Mouse (Mus musculus) neural tube, embryonic 10.5 days (tissue): ENCODE measurements around the gene Pogk.
A peak's percentile ranks its signal among the peaks of the same experiment; 100 is the strongest.

Experiments
- DNase-seq: peaks from one replicate; pipeline ENCODE4 v3.0.0-alpha.2; 2017; ENCODE audit warnings: low spot score; ENCODE audit errors: extremely low spot score

The Pogk gene

DNA sequence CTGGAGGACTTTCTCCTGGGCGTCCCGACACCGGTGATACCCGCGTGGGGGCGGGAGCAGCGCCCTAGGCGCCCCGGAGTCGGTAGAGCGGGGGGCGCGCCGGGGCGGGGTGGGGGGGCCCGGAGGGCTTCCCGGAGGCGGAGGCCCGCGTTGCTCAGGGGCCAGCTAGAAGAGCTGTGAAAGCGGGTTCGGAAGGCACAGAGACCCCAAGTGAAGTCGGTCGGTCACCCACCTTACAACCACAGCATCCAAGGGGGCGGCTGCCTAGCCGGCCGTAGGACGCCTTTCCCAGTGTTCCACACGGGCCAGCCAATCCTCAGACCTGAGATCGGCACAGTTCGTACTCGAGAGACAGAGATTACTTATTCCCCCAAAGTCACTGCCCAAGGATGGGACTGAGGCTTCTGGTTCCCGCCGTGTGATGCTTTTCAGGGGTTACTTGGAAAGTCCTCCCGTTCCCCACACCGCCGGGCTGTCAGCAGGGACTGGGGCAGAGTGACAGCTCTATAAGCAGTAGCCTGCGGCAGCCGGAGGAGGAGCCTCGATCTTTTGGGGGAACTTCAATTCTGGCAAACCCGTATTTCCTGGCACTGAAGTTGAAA is 29.9 kb downstream of the Pogk start:
- DNase-seq = peak; percentile 76

DNA sequence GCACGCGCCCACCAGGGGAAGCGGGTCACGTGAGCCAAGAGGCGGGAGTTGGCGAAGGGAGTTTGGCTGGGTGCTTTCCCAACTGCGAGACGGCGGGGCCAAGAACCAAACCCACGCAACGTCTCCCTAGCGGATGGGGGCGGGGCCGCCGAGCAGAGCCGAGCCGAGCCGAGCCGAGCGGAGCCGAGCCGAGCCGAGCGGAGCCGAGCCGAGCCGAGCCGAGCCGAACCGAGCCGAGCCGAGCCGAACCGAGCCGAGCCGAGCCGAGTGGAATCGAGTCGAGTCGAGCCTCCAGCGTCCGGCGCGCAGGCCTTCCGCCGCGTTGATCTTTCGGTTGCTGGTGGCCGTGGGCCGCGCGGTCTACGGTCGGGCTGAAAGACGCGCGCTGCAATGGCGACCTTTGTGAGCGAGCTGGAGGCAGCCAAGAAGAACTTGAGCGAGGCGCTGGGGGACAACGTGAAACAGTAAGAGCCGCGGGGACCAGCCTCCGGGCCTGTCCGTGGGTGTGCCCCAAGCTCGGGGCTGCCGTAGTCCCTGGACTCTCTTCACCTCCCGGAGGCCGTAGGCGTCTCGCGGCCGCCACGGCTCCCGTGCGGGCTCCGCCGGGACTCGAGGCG is 30.5 kb downstream of the Pogk start, which contains the start of gene Tada1:
Gene Tada1, plus strand, starts transcription at position 85 of the 617 bp plus-strand sequence.
- DNase-seq = peak; percentile 99

DNA sequence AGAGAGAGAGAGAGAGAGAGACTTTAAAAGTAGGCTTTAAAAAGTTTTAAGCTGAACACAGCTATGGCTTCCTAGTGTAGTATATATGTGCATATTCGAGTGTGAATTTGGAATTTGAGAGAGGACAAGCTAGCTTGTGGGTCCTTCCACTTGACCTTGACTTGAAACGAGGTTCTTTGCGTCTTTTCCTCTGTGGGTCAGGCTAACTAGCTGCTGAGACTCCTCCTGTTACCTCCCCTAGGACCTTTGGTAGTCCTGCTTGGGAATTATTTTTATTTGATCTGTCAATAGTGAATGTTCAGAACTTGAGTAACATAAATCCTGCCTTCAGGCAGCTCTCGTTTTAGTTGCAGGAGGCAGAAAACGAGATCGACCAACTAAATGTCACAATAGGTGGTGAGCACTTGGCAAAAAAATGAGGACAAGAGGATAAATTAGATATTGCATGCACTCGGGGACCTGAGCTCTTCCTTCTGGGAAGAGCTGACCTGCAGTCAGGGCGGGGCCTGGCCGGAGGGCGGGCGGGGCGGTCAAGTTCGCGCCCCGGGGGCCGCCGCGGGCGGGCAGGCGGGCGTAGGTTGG is 31.1 kb downstream of the Pogk start:
- DNase-seq = no peak

DNA sequence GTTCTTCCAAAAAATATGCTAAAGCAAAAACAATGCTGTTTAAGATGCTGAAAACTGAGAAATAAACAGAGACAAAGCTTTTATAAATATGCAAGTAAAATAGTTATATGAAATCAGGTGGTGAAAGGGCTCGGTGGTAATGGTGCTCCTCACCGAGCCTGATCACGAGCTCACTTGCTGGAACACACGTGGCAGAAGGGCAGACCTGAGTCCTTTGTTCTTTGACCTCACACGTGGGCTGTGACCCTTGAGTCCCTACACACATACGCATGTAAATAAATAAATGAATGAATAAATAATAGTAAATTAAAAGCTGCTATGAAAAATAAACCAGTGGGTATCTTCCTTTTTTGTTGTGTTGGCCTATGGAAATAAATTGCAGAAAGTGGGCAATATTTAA is 32.5 kb downstream of the Pogk start:
- no peak for DNase-seq

DNA sequence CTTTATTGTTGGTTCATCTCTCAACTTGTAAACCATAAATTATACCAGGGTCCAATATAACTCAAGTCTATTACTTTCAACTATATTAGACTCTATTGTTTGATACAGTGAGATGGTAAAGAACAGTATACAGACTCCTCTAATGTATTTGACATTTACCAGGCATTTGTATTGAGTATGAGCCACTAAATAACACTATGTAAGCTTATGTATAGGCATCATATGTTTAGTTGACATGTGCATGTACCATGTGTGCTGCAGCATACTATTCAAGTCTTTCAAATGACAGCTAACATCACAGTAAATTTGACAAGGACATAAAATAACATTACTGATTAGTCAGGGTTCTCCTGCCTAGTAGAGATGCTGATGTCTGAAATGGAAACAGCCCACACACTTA is 46.5 kb downstream of the Pogk start:
- DNase-seq = no peak

DNA sequence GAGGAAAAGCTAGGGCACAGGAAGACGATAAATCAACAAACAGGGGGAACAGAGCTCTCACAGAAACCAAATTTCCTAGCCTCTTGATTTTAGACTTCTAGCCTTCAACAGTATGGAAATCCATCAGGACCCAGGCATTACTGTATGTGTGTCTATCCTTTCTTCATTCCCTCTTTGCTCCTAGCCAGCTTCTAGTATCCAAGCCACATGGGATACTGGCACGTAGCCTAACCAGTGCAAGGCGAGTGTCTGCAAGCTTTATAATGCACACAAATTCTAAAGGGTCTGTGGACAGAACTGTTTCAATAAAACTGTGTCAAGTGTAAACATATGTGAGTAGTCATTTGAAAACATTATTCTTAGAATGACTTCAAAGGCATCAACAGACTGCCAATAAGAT is 47.0 kb downstream of the Pogk start:
- DNase-seq = no peak

DNA sequence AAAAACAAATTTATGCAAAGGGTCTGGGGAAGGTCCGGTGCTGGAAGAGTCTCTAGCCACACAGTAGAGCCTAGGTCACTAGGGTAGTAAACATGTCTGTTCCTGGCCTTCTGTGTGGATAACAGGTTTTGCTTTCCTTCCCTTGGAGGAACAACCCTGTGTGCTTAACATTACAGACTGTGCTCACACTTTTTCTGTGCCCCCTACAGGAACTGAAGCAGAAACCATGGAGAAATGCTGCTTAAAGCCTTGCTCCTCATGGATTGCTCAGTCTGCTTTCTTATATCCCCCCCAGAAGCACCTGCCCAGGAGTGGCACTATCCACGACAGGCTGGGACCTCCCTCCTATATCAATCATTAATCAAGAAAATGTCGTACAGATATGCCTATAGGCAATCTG is 47.8 kb downstream of the Pogk start:
- no peak for DNase-seq

DNA sequence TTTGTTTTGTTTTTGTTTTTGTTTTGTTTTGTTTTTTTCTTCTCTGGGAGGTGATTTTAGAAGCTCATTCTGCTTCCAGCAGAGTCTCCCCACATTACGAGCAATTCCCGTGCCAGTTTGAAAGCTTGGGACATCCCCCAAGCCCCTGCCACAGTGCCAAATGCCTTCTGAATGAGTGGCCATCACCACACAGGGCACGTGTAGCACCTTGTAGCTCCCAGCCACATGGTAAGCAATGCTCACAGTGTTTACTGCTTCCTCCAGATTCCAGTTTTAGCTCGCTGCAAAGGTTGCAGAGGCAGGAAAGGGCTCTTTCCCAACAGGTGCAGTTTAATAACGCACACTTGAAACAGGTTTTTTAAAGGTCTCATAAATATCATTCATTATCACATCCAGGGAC is 48.8 kb downstream of the Pogk start:
- DNase-seq = no peak

DNA sequence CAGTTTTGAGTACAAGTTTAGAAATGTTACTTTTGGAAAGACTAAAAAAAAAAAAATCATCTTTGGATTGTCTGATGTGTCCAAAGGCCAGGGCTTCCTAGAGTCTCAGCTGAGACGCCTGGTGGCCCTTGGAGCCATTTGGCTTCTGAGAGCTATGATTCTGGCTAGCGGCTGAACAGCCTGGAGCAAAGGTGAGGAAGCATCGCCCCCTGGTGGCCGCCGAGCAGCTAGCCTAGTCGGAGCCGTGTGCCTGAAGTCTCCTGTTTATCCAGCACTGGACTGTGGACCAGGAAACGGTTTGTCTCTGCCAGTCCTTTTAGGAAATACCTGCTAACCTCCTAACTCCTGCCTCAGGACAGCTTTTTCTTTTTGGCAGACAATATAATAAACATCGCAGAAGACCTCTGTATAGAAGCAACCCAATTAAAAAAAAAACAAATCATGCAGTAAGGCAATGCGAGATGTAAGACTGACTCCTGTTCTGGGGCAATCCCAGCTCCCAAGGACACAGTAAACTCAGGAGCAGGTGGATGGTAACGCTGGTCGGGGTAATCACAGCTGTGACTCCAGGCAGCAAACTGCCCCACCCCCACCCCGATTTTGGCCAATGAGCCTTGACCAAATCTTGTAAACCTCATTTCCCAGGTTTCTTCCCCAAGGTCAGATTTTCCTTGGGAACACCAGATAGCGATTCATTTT is 49.4 kb downstream of the Pogk start:
- peak; percentile 91 for DNase-seq

DNA sequence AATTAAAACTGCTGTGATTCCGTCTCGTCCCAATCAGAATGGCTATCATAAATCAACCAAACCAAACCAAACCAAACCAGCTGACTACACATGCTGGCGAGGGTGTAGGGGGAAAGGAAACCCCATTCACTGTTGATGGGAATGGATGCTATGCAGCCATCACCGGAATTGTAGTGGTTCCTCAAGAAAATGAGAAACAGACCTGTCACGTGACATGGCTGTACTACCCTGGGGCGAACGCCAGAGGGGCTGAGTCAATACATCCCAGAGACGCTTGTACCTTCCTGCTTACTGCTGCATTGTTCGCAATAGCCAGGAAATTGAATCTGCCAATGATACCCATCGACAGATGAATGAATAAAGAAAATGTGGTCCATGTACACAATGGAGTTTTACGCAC is 59.9 kb downstream of the Pogk start:
- DNase-seq = peak; percentile 30

DNA sequence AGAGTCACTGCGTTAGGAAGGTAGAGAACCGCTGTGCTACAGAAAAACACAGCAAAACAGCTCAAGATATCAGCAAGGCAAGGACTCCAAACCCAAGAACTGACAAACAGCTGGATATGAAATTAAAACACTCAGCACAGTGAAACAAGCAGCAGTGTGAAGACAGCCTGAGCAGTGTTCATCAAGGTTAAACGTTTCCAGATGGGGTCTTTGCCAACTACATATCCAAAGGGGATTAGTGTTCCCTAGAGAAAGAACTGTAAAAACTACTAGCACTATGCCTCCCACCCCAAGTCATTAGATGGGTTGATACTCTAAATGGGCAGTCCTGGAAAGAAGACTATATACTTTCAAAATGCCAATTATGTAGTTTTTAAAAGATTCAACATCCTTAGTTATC is 60.3 kb downstream of the Pogk start:
- no peak for DNase-seq

DNA sequence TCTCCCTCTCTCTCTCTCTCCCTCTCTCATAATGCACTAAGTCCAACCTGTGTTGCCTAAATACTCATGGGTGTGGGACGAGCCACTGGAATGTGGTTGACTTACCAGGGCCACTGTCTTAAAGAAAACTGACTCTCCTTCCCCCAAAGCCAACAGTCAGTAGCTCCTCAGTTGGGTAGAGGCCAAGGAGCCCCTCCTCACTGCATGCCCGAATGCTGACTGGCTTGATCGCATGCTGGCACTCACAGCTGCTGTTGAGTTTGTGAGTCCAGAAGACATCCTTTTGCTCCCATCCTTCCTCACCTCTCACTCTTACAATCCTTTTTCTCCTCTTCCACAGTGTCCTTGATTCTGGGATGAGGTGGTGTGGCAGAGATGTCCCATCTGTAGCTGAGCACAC is 62.8 kb downstream of the Pogk start:
- DNase-seq = no peak

DNA sequence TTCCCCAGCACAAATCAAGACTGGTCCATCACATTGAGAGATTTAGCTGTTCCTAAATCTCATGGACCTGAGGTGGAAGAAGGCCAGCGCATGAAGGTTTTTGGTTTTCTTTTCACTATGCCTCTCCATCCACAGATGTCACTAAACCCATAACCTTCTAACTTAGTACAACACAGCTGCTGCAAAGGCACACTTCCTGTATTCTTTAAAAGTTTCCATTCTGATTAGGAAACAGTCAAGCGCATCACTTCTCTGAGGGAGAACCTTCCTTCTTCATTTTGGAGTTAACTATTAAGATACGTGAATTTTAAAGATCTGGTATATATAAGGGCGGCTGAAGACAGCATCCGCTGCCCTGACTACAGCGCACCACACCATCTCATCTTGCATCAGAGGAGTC is 64.1 kb downstream of the Pogk start:
- DNase-seq = no peak

DNA sequence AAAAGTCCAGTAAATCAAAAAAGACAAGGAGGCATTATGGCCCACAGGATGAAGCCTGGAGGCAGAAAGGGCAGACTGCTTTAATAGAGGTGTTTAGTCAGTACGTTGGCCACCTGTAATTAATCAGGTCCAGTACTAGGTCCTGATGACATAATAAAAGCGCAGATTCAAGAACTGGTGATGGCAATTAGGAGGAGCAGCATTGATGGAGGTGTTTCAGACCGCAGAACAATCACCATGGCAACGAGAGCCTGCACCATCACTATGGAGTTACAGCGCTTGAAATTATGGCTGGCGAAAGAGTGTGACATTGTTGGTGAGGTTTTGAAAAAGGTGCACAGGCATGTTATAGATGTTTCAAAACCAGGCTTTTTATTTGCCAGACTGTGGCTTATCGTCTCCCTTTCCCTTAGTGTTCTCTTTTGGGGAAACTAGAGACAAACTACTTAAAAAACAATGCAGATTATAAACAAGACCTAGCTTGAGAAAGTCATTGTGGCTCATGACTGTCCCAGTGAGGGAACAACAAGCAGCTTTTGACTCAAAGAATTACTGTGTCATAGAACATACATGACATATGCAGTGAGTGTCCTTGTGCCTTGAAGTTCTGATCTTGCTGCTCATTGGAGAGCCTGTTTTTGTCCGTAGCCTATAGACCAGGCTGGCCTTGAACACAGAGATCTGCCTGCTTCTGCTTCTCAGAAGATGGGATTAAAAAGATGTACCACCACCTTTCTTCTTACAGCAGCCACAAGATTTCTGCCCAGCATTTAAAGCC is 65.2 kb downstream of the Pogk start:
- DNase-seq = no peak

DNA sequence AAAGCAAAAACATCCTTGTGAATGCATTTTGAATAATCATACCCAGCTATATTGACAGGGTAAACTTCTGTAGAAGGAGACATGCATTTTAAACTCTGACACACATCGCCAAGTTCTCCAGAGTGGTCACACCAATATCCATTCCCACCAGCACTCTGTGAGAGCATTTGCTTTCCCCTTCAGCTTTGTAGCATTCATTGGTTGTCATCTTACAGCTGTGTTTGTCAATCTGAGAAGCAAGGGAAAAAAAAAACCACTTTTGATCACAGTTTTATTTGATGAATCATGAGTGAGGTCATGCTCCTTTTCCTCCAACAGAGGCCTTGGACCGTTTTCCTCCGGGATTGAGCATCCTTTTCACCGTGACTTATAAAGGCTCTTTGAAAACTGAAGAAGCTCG is 66.1 kb downstream of the Pogk start:
- no peak for DNase-seq

DNA sequence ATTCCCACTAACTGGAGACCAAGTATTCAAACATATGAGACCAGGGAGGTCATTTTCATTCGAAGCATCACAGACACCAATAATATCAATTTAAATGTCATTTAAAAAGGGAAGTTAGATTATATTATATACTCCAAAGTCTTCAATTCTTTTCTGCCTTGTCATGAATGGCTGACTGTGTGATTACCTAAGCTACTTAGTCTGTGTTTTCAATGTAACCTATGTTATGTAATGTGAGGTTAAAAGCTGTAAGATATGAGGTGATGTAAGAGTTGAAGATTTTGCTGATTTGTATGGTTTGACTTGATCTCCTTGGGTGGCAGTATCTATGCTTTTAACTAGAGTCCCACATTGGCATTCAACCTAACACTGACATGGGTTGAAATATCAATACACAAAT is 67.1 kb downstream of the Pogk start:
- DNase-seq = no peak

DNA sequence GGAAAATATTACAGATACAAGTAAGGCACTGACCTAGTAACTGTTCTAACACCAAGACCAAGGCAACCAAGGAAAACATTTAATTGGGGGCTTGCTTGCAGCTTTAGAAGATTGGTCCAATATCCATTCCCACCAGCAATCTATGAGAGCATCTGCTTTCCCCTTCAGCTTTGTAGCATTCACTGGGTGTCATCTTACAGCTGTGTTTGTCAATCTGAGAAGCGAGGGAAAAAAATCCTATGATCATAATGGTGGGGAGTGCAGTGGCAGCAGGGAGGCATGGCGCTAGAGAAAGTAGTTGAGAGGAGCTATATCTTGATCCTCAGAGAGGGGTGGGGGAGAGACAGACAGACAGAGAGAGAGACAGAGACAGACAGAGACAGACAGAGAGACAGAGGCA is 67.6 kb downstream of the Pogk start:
- no peak for DNase-seq

DNA sequence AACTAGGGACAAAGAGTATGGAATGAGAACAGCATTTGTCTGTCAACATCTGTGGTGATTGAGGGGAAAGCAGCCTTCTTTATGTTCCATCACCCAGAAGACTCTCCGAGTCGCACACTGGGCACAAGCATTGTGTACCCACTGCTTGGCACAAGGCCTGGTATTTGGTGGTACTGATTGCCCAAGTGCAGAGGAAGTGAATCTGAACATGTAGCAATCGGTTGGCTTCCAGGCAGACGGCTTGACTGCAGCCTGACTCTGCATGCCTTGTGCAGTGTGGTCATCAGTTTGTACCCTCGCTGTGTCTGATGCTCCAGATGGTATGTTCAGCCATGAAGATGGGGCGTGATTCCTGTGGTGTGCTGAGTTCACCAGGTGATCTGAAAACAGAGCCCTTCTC is 70.6 kb downstream of the Pogk start:
- no peak for DNase-seq
